Mouse (Mus musculus): ENCODE data around the gene Dek.

The Dek gene

DNA sequence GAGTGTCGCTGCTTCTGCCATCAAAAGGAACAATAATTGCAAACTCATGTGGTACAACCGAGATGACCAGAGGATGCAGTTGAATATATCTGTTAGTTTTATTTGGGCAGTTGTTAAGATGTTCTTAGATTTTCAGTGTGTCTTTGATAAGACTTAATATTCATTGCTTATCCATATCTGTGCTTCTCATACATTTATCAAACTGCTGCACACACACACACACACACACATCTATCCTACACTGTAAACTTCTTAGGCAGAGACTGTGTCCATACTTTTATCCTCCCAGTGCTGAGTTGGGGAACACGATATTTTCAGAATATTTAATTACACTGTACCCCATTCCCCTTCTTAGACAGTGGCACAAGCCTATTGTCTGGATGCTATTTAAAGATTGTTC lies 5.2 kb upstream of the Dek start:
- WGBS: 73% methylated on average over 3 of the region's 3 CpGs

DNA sequence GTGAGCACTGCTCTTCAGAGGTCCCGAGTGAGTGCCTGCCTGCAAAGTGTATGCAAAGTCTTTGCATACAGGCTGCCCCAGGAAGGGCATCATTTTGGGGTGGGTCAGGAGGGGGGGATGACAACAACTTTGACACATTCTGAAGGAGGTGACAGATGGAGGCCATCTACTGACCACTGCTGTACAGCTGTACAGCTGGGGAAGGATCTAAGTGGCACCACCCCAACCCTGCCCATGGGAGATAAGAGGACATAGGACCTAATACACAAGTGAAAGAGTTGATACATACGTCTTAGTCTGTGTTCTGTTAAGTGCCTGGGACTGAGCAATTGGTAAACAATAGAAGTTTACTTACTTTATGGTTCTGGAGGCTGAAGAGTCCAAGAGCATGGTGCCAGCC lies 3.2 kb upstream of the Dek start:
- 93% methylated on average over 2 of the region's 2 CpGs for WGBS

DNA sequence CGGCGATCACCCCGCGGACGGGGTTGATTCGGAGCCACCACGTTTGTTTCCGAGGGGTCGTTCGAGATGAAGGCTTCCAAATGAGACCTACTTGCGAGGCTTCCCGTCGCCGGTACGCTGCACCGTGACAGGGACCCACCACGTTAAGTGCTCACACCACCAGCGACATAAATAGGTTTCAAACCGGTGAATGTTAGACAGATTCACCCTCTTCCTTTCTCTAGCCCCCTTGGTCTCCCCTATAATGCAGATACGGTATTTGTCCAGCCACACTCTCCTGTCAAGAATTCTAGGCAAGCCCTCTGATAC lies 533 bp upstream of the Dek start:
- WGBS: 1% methylated on average over 20 of the region's 20 CpGs

DNA sequence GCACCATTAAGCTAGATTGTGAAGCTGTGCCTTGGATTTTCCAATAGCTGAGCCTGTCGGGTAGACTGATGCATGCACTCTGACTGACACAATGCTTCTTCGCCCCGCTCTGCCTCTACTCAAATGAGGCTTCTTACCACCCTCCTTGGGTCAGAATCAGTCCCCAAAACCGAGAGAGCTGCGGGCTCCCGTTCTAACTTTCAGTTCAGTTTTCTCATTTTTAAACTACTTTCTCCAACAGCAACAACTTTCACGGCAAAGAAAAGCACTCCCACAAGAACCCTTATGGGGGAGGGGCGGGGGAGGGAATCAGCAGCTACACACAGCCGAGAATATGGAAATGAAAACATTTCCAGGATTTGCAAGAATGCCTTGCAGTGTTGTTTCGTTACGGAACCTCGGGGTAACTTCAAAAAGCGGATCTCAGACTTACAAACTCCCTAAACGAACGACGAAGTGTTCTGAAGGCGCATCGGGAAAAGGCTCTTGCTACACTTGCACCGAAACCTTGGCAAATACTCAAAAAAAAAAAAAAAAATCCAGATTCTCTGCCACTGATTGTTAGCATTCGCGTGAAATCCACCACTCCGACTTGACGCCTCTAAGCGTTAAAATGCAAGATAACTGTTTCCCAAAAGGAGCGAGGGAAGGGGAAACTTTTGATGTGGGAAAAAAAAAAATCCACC lies 1.0 kb downstream of the Dek start:
- 1% methylated on average over 25 of the region's 25 CpGs for WGBS

DNA sequence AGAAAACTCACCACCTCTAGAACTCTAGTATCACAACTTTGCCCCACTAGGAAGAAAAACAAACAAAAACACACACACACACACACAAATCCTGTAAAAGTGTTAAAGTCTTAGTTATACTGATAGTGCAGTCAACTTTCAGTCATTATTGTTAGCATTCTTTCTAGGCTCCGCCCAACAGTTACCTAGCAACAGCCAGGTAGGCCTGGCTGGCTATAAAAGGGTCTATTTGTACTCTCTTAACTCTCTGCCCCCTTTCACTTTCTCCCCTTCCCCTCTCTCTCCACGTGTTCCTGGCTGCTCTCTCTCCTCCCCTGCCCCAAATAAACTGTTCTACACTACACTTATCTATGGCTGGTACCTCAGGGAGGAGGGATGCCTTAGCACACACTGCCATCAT lies 1.9 kb downstream of the Dek start:
- WGBS: 32% methylated on average over 2 of the region's 2 CpGs

DNA sequence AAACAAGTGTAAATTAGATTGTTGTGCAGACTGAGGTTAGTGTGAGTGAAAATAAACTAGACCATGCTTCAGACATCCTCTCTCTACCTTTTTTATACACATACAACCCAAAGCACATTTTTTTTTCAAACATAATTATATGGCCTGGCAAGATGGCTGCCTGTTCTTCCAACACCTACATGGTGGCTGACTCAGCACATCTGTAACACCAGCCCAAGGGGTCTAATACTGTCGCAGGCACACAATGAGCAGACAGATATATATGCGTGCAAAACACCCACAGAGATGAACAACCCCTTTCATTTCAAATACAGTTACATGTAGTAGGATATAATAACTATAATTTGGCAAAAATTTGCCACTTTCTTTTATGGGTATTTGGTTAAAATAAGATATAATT lies 5.4 kb downstream of the Dek start:
- WGBS: 84% methylated on average over 2 of the region's 2 CpGs

DNA sequence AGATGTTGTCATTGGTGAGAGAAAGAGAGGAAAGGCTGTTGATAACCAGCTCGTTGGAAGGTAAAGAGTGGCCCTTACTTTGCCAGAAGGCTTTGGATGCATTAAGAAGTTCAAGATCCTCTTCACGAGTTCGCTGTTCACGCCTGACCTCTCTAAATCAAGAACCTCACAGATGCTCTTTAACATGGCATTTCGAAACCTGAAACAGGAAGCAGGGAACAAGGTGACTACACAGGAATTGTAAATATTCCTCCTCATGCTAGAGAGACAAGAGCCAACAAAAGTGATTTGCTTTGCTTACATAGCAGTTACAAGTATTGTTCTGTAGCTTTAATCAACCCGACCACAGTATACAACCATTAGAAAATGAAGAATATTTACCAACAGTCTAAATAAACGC lies 6.7 kb downstream of the Dek start:
- 83% methylated on average over 7 of the region's 7 CpGs for WGBS

DNA sequence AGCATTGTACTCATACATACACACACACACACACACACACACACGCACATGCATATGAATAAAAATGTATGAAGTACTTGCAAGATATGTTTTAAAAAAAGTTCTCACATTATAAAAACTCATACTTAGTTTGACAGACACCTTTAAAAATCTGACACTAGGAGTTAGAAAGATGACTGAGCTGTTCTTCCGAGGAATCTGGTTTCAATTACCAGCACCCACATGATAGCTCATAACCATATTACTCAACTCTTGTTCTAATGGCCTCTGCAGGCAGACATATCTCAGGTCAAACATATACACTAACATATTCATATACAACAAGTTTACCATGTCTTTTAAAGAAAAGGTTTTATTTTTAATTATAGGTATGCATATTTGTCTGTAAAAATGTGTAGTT lies 9.4 kb downstream of the Dek start:
- 85% methylated on average over 2 of the region's 2 CpGs for WGBS

DNA sequence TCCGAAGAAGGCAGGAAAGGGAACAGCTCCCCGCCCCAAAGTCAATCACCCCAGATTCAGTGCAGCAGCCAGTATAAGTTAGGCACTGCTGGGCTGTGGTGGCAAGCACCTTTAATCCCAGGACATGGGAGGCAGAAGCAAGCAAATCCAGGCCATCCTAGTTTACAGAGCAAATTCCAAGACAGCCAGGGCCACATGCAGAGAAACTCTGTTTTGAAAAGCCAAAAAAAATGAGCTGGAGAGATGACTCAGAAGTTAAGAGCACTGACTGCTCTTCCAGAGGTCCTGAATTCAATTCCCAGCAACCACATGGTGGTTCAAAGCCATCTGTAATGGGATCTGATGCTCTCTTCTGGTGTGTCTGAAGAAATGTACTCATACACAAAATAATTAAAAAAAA lies 12.2 kb downstream of the Dek start:
- WGBS: 91% methylated on average over 2 of the region's 2 CpGs

DNA sequence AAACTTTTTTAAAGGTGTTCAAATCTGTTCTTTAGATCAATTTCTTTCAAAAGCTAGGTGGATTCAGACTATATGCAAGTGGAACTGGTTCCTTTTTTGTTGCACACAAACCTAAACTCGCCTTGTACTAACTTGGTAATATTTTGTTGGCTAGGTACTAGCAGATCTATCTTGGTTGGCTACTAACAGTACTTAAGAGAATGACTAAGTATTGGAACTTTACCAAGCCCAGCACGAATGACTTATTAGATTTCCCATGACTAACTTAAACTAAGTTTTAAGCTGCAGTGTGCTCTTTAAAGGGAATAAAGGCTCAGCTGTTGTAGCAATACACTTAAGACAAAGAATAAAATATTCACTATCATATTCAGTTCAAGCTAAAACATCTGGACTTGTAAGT lies 16.7 kb downstream of the Dek start:
- 64% methylated on average over 2 of the region's 2 CpGs for WGBS

DNA sequence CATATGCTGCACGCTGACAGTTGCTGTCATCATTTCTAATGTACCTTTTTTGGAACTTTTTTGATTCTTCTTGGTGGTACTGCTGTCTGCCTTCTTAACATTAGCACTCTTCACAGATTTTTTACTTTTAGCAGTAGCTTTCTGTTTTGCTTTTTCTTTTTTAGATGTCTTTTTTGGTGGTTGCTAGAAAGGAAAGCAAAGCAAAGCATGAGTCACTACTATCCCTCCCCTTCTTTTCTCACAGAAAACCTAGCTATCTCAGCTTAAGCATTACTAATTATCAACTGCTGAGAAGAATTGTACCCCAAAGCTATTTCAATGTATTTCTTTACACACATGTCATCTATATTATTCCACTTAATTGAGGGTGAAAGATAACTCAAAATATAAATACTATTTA lies 17.6 kb downstream of the Dek start:
- 60% methylated on average over 1 of the region's 1 CpGs for WGBS

DNA sequence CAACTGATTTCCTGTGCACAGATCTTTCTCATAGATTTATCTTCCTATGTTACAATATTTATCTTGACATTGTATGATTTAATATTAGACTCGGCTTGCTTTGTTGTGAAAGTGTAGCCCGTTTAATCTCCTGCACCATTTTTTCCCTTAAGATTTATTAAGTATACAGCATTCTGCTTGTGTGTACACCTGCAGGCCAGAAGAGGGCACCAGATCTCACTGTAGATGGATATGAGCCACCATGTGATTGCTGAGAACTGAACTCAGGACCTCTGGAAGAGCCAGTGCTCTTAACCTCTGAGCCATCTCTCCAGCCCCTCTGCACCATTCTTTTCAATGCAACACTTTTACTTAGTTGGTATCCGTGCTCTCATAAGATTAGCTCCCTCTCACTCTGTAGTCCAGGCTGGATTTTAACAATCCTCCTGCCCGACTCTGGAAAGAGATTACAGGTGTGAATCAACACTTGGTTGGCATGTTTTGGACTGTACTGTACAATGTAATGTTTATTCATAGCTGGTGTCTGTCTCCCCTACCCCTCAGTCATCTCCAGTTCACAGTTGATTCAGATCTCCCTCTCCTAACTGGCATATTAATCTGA lies 25.0 kb downstream of the Dek start:
- 93% methylated on average over 4 of the region's 4 CpGs for WGBS

DNA sequence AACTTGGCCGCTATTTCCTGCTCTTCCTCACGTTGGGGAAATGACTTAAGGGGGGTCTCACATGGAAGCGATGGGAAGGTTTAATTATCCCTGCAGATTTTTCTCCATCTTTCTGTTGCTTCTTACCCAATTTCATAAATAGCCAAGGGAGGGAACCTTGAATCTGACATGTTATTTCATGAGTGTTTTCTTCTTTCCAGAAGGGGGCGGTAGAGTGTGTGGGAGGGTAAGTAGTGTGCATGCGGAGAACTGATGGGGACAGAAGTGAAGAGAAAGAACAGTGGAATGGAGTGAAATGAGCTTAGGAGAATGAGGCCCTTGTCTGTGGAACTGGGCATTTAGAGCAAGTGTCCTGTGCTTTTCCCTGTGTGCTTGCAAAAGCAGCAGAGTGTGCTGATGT lies 27.2 kb downstream of the Dek start:
- WGBS: 63% methylated on average over 5 of the region's 5 CpGs

DNA sequence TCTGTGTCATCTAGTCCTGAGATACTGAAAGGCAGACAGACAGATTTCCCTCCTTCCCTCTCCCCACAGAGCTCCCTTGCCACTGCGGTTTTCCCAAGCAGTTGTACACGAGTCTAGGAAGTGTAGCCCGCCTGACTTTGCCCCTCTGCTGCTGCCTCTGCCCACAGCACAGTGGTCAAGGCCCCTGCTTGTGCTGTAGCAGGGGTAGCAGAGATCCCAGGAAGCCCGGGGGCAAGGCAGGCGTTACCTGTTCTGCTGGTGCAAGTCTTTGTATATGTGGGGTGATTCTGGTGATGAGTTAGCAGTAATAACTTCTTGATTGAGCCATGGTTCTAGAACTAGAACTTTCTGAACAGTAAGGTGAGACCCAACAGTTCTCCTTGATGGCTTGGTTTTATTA lies 29.8 kb downstream of the Dek start:
- 91% methylated on average over 5 of the region's 5 CpGs for WGBS

DNA sequence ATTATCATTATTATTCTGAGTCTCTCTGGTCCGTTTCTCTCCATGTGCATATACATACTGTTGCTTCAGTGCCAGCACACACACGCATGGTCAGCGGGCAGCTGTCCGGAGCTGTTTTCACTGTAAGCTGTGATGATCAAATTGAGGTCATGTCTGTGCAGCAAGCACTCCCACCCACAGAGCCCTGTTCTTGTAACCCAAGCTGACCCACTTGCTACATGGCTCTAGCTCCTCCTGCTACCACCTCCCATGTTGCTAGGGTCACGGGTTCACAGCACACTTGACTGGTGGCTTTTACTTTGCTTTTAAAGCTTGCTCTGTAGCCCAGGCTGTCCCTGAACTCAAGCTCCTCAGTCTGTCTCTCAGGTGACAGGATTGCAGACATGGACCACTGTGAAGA lies 33.5 kb downstream of the Dek start:
- WGBS: 90% methylated on average over 5 of the region's 5 CpGs

DNA sequence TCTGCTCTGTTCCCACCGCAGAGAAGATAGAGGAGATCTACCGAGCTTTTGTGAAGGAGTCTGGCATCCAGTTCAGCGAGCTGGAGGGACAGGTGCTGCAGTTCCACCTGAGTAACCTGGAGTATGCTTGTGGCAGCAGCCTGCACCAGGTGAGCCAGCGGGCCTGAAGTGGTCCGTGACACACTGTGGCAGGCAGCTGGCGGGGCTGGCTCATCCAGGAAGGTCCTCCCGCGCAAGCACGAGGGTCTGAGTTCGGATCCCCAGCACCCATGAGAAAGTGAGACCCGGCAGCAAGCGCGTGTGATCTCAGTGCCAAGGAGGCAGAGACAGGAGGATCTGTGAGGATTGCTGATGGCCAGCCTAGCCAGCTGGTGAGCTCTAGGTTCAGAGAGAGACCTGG lies 34.1 kb downstream of the Dek start:
- WGBS: 96% methylated on average over 13 of the region's 13 CpGs

DNA sequence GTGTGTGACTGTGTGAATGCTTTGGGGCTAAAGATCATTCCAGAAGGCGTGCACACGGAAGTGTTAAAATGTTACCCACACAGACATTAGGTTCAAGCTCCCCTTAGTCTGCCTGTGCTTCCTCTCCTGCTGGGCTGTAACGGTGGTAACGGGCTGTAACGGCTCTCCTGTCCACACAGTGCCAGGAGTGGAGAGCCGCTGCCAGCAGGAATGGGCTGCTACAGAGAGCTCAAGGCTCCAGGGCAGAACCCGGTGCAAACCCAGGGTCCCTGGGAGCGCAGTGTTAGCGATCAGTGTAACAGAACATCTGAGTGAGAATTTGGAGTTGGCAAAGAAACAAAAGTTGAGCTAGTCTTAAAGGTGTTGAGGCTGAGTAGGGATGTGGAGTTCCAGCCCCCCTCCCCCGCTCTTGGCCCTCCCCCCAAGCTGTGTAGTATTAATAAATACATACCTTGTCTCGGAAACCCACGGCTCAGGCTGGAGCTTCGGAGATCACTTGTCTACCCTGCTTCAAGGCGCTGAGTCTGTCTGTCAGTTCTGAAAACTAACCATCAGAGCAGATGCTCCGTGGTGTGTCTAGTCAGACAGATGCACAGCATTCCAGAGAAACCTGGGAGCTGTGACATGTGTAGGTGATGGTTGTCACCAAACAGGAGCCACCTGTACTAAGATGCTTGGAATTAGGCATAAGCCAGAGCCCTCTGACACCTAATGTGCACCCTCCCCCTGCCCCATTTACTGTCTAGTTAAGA lies 35.5 kb downstream of the Dek start:
- 90% methylated on average over 15 of the region's 15 CpGs for WGBS

DNA sequence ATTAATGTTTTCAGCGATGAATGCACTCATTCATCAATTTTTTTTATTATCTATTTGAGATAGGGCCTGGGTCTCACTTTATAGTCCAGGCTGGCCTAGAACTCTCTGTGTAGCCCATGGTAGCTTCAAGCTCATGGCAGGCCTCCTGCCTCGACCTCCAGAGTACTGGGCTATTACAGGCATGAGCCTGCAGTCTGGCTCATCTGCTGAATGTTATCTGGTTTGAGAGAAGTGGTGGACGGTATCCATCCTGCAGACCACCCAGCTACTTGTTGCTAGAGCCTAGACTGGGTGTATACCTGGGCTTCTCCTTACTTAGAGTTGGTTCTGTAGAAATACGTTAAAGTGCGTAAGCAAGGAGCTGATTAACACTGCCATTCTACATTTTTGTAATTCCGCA lies 39.0 kb downstream of the Dek start:
- WGBS: 91% methylated on average over 6 of the region's 6 CpGs

DNA sequence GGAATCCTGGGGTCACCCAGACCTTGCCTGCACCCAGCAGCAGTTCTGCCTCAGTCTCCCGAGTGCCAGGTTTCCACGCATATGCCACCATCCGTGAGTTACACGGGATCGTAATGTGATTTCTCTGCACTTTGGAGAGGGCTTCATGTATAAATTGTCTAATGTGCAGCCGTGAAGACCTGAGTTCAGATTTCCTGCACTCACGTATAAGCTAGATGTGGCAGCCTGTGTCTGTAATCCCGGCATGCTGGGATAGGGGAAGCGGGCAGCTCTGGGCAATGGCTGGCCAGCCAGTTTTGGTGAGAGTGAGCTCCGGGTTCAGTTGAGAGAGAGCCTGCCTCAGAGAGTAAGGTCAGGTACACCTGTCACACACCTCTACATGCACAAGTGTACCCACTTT lies 39.5 kb downstream of the Dek start:
- WGBS: 97% methylated on average over 10 of the region's 10 CpGs

DNA sequence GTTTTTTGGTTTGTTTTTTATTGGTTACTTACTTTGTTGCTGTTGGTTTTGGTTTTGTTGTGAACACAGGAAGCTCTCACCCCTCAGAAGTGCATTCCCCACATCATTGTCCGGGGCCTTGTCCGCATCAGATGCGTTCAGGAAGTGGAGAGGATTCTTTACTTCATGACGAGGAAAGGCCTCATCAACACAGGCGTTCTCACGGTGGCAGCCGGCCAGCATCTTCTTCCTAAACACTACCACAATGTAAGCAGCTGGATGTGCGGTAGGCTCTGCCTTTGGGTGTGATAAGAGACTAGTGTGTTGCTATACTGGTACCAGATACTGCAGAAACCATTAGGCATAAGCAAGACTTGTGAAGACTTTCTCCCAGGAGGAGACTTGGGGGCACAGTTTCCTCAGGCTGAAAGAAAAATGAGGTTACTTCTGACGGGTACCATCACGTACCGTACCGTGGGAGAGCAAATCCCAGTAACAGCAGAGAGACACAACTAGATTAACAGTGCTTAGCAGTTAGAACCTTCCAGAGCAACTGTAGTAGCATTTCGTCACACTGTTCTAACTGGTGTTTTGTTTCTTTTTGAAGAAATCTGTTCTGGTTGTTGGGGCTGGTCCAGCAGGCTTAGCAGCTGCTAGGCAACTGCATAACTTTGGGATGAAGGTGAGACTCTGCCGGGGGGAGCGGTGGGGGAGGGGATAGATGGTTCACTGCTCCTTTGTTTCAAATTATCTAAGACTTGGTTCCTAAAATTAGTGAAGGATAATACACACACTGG lies 41.8 kb downstream of the Dek start:
- 72% methylated on average over 15 of the region's 15 CpGs for WGBS

DNA sequence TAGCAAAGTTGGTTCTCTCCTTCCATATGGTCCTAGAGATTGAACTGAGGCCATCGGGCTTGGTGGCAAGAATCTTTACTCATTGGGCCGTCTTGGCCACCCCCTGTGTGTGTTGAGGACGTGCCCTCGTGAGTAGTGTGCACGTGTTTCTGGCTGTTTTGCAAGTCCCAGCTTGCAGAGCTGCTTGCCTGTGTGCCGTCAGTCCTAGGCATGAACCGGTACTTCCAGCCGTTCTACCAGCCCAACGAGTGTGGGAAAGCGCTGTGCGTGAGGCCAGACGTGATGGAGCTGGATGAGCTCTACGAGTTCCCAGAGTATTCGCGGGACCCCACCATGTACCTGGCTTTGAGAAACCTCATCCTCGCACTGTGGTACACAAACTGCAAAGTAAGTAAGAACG lies 43.2 kb downstream of the Dek start:
- whole genome bisulfite sequencing: 96% methylated on average over 17 of the region's 17 CpGs

DNA sequence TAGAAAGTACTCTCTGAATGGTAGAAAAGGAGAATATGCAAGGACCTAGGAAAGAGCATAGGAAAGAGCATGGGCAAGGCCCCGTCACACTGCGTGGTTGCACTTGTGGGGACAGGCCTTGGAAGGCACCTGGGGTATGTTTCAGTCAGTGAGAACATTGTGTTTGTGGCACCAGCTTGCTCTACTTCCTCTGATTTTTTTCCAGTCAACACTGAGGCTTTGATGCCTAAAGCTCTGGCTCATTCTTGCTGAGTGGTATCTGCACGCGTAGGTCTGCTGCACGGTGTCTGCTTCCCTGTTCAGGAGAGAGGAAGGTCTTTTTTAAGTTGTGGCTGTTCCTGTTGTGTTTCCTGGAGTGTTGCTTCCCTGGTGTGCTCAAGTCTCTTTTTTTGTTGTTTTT lies 49.2 kb downstream of the Dek start:
- WGBS: 79% methylated on average over 5 of the region's 5 CpGs

DNA sequence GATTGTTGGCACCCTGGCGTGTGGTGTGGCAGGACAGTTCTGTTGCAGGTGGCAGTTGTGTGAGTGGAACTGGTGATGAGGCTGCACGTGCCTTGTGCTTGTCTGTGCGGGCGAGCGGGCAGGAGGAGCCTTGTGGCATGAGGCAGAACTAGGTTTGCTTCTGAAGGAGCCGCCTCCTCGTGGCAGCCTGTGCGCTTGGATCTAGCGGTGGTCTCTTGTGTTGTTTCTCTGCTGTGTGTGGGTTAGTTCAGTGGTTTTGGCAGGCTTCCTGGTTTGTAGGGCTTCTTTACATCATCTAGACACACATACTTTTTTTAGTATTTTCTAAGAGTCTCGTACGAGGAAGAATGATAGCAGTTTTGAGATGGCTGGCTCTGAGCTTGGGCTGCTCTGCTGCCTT lies 49.9 kb downstream of the Dek start:
- 35% methylated on average over 11 of the region's 11 CpGs for WGBS

All from cerebral cortex, adult 2 months (tissue).